Mouse (Mus musculus) neutrophil, adult 5-6 weeks (primary cell): ENCODE data around the gene Sp110. TPM values are rescaled to one million over a fixed set of nuclear protein-coding genes. Genes with fewer than 3 reads are reported as not detected.
"Not testable (repeated sequence)": the region's sequence is repeated elsewhere in the genome, so short reads cannot be mapped to it uniquely, and the experiment has no call there.

Experiments used
- ATAC-seq: fragments of 151-379, 151-347 bp; 2 replicates; pipeline ENCODE4 v1.8.0; 2017; ENCODE audit warnings: mild to moderate bottlenecking, moderate TSS enrichment; ENCODE audit not compliant: insufficient number of reproducible peaks, poor library complexity, low FRiP score, severe bottlenecking; ENCODE audit errors: extremely low read depth
- total RNA-seq: library from RNA; stranded (forward); fragments of 200-1000 nt; gene quantifications from 2 replicates; pipeline ENCODE4 v1.2.3, GENCODE M21; 2017

Sp110 gene
- 199 and 206 TPM in 2 replicates for total RNA-seq

DNA sequence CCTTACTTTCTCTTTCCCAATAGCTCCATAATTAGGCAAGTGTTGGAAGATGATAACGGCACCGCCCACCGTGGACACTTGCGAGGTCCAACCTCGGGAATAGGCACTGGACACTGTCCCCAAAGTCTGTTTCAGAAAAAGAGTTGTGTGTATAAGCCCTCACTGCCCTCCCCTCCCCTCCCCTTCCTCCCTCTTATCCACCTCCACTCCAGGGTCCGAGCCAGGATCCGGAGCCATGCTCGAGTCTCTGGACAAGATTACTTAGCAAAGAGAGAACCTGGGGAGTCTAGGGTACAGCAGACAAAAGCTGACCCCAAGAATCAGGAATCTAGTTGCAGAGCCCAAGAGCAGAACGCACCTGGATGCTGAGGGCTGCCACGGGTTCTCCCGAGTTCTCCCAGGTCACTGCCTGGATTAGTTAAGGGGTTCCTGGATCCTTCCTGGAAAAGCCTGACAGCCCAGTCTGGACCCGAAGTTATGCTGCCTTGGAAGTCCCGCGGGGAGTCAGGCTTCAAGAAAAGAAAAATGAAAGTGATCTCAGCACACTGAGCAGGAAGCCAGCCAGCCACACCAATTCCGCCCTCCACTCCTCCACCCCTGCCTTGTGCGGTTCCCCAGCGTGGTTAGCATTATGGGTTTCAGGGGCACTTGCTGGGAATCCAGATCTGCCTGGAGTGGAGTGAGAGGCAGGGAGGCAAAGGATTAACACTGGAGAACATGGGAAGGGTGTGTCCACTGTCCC, at the start of gene Sp110:
TSS of gene Sp110 (minus strand) at position 547 of the 742 bp plus-strand sequence.
- ATAC-seq: 0 out of 2 replicates have a peak, but pooled peaks have one; percentile 44

DNA sequence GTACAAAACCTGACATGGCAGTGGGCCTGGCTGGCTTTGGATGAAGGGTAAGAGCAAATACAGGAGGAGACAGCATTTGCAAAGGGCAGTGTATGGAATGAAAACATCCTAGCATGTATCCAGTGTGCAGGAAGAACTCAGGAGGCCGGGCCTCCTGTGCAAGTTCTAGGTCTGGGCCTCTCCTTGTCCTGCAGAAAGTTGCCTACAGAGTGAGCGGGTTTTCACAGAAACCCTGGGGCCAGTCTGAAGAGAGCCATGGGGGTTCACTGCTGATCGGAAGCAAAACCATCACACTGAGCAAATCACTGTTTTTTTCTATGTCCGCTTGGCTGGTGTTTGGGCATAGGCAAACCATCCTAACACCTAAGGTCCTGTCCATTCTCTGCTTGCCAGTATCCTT, 39.5 kb upstream of the Sp110 start:
- ATAC-seq: not testable (repeated sequence)

DNA sequence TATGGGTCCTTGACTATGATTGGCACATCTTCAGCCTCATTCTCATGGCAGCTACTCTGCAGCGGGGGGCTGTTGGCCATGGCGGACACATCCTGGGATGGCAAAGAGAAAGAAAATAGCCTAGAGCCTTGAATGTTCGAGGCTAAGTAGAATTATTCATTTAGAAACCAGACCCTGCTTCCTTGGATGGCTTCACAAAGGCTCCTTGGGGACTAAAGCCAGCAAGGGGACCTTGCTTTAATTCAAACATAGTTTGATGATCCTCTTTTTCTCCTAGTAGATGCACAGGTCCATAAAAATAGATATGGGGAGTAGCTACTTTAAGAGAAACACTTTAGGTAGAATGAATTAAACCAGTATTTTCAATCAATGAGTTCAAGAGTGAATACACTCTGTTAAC, 38.3 kb upstream of the Sp110 start:
- ATAC-seq: not testable (repeated sequence)

DNA sequence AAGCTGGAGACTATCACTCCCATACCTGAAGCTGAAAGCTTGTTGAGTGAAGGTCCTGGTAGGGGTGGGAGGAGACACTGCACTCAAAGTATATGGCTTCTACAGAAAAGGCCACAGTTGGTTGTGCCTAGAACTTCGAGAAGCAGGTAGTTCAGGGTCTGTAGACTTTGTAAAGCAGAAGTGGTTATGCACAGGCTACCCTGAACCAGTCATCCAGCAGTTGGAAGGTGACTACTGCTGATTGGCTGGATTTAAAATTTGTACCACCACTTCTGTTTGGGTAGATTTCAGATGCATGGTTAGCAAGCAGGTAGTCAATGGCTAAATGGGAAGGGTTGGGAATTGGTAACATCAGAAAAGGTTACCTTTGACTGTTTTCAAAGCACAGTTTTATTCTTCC, 20.1 kb upstream of the Sp110 start:
- ATAC-seq: not testable (repeated sequence)

DNA sequence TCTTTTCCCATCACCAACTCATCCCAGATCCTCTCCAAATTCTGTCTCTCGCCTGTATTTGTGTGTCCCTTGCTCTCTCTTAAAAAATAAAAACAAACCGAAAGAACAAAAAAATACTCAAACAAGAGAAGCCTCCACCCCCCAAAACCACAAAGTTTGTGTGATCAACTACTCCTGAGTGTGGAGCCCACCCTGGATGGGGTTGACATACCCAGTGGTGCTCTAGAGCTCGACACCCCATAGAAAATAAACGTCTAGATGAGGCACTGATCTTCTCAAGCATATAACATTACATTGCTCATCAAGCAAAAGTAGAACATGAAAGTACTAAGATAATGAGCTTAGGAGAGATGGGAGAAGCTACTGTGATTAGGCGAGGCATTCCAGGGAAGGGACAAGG, 18.5 kb upstream of the Sp110 start:
- ATAC-seq: not testable (repeated sequence)

DNA sequence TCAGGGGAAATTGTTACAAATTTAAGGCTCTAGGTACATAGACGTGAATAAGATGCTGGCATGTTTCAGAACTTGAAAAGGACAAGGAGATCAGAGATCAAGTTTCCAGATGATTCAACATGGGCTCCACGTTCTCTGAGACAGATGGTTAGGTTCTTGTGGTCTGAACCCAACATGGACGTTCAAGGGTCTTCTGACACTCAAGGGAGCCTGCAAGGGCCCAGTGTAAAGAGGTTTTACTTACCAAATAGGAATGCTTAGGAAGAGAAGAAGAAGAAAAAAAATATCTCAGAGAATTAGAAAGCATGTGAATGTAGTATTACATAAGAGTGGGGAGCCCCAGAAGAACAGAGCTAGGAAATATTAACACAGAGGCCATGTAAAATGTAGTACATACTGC, 17.2 kb upstream of the Sp110 start:
- ATAC-seq: not testable (repeated sequence)

DNA sequence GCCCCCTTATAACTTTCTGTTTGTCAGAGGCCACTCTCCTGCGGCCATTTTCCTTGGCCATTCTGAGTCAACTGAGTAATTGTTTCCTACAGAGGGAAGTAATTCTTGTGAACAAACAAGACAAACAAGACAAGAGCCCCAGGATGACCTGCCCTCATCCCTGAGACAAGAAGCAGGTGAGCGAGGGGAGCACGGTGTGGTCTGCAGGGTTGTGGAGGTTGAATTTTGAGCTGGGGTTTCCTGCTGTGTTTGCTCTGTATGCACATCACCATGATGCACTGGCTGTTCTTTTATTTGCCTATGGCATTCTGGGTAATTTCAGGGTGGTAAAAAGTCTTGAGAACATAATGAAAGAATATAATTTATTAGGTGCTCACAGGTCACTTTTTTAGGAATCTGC, 16.5 kb upstream of the Sp110 start:
- not testable (repeated sequence) for ATAC-seq

DNA sequence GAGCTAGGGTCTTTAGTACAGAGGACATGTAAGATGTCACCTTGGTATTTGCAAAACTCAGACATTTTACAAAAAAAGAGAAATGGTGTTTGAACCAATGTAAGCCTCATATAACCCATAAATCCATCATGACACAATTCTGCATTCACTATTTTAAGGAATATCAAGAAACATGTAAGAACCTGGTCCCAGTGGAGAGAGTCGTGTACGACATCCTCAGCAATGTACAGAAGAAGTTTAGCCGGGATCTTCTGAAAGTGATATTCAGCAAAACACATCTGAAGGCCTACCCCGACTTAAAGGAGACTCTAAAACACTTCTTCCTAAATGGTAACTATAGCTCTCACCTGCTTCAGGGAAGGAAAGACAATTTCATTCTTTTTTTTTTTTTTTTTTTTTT, 12.0 kb upstream of the Sp110 start:
- not testable (repeated sequence) for ATAC-seq

DNA sequence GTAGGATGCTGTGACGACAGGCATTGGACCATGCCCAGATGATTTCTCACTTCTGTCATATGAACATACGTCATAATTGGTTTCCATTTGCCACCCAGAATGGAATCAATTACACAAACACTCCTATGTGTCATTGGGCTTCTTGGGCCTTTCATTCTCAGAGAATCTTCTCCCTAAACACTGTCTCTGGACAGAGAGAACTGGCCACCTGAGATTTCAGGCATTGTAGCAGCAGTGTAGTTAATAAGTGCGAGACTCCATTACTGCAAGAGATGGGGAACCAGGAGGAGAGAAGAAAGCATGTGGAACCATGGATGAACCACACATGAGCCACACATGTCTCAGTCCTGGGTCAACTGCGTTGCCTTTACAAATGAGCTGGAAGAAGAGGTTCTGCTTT, 9.7 kb upstream of the Sp110 start:
- ATAC-seq: not testable (repeated sequence)

DNA sequence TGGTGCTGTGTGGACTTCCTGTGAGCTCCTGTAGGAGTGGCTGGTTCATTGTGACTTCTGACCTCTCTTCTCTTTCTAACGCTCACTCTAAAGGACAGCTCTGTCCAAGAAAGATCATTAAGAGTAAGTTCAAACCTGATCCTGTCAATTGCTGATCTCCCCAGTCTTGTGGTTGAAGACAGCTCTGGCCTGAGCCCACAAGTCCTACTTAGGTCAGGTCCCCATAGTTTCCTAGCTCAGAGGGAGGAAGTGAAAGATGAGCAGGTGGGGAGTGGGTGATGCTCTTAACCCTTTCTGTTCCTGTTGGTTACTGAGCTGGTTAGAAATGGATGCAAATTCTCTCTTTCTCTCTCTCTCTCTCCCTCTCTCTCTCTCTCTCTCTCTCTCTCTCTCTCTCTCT, 5.7 kb upstream of the Sp110 start:
- ATAC-seq: not testable (repeated sequence)

DNA sequence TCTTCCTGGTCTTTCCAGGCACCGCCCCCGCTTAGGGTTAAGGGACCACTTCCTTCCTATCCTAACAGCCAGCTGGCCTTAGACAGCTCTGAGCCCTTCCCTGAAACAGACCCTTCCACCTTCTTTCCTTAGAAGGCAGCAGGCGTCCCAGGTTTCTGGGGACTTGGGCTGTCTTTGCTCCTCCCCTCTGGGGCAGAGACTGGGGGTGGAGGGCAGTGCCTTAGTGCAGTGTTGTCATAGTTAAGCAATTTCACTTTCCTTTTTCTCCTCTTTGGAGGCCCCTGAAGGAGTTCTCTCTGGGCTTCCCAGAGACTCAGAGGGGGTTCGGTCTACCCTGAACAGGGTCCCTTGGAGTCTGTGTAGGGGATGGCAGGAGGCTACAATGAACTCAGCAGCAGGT, 2.2 kb upstream of the Sp110 start:
- 0 out of 2 replicates have a peak, but pooled peaks have one; percentile 26 for ATAC-seq

DNA sequence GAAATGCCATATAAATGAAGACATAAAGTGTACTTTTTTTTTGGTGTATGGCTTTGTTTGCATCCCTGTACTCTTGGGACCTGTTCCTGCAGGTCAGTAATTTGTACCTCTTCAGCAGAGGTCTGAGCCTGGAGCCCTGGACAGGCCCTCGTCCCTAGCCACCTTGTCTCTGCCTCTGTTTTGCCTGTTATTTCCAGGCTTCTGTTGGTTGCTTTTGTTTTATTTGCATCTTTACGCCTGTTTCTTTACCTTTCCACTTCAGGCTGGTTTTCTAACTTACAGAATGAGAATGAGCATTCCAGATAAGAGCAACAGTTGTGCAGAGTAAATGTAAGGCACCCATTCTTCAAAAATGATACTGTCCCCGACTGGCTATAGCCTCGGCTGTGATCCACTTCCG, 1.5 kb upstream of the Sp110 start, which contains the start of gene Sp140:
TSS of gene Sp140 (plus strand) at position 301 of the 400 bp plus-strand sequence.
- not testable (repeated sequence) for ATAC-seq

DNA sequence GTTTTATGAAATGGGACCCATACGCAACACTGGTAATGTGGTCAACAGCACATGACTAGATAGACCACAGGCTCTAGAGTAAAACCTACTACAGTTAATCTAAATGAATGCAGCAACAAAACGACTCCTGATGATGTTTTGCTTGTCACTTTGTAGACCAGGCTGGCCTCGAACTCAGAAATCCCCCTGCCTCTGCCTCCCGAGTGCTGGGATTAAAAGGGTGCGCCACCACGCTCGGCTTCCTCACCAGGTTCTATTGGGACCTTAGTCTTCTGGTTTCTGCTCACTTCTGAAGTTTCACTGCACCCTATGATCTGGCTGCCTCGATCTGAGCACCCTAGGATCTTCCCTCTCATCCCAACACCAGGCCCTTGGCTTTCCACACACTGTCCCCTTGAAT, 6.1 kb downstream of the Sp110 start:
- not testable (repeated sequence) for ATAC-seq

DNA sequence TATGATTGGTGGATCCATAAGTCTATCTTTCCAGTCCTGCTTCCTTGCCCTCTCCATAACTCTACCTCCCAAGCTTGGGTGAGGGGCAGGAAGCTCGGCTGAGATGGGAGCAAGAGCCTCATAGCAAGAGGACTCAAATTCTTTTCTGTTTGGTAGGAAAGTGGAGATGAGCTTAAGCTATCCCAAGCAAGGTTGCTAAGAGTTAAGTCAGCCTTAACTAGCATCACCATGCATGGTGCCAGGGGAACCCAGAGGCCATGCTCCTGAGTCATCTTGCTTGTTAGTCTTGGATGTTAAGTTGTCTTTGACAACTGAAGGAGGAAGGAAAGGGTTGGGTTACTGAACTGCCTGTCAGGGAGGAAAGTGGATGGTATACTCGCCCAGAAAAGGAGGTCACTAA, 9.9 kb downstream of the Sp110 start:
- not testable (repeated sequence) for ATAC-seq

DNA sequence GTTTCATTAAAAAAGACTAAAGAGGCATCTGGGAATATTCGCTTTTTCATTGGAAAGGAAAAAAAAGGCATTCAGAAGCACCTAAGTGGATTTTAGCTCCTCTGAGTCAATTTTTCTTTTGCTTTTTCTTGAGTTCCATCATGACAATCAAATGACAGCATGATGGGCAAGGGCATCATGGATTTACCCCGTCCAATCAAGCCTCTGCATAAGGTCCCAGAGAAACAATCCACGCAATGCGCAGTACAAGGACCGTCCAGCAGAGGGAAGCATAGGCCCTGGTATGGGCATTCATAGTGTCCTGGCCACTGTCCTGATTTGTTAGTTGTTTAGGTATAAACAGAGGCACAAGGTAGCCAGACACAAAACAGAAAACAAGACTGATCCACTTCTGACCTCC, 17.1 kb downstream of the Sp110 start:
- not testable (repeated sequence) for ATAC-seq

DNA sequence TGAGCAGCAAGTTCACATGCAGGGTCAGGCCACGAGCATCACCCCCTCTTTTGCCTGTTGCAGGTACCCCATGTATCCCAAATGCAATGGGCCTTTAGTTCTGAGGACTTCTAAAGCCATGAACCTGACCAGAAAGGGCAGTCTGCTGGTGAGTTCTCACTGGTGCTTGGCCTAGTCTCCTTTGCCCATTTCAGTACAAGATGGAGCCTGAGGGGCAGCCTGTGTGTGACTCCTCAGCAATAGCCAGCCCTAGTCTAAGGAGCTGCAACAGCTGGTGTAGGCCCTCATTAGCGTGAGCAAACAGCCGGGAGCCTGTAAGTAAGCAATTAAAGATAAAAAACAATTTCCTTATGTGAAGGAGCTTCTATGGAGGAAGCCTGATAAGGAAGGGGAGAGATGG, 18.0 kb downstream of the Sp110 start:
- ATAC-seq: 0 out of 2 replicates have a peak, but pooled peaks have one; percentile 9

DNA sequence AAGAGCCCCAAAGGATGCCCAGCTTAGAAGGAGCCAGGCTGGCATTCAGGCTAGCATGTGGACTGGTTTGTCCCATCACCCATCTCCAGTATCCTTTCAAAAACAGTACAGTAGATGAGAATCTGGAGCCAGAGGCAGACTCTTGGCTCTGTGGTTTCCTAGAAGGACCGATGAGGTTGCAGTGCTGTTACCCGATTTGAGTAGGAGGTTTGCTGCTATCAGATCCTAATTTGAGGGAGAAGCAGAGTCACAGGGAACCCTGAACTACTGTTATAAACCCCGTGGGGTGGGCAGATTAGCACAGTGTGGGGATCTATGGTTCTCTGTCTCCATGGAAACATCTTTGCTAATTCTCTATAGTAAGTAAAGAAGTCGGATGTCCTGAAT, 18.5 kb downstream of the Sp110 start:
- ATAC-seq: peak; percentile 36; the same call in 1 of the 2 replicates

DNA sequence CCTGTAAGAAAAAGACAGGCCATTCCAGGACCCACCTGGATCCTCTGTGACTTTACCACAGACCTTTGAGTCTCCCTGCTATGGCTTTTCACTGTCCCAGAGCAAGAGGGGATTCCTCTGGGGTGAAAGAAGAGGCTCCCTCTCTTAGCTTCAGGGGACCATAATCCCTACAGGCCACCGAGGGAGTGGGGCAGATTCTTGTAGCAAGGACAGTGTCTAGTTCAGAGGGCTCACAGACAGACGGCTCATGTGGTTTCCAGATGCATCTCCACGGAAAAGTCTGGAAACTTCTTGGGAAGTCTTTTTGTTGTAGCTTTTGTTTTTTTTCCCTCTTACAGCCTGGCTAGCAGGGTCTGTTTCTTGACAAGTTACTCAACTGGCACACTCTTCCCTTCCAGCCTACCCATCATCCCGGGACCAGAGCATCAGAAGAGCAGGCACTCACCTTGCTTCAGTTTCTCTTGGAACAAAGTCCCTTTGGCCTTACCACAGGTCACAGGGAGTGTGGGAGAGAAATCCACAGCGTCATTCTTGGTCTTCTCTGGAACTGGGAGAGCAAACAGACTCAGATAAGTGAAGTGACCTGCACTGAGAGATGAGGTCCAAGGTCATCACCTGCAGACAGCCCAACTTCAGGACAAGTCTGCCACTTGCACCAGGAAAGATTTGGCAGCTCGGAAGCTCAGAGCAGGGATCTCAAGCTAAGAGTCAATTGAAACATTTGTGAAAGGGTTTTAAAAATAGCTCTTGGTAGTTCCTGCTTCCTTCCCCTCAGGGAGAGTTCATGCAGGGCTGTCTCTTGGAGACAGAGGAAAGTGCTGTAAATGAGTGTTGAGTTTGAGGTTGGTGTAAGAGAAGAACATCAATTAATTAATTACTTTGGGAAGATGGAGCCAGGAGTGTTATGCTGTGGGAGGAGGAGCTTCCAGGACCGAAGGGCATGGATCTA, 19.1 kb downstream of the Sp110 start:
- 0 out of 2 replicates have a peak, but pooled peaks have one; percentile 19 for ATAC-seq

DNA sequence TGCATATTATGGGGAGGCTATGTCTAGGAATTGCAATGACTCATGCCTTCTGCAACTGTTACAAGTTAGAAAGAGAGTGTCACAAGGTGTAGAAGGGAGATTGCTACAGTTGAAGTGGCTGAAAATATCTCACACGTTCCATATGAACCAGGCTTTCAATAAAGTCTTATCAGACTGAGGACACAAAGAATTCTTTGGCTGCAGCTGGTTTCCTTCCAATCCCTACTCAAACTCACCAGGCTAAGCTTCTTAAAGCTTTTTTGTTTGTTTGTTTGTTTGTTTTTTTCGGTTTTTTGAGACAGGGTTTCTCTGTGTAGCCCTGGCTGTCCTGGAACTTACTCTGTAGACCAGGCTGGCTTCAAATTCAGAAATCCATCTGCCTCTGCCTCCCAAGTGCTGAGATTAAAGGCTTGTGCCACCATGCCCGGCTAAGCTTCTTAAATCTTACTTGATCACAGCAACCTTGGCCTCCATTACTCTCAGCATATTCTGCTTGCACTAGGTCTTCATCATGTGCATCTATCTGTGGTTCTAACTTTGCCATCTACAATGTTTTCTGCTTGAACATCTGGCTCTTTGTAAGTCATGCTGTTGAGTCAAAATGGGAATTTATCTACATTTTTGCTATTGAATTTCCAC, 20.1 kb downstream of the Sp110 start:
- not testable (repeated sequence) for ATAC-seq
